Mouse (Mus musculus): ENCODE data around the gene Sult1c2. TPM values are rescaled to one million over a fixed set of nuclear protein-coding genes. Genes with fewer than 3 reads are reported as not detected.

The Sult1c2 gene
- total and polyA plus RNA-seq, 3 experiments = not detected

DNA sequence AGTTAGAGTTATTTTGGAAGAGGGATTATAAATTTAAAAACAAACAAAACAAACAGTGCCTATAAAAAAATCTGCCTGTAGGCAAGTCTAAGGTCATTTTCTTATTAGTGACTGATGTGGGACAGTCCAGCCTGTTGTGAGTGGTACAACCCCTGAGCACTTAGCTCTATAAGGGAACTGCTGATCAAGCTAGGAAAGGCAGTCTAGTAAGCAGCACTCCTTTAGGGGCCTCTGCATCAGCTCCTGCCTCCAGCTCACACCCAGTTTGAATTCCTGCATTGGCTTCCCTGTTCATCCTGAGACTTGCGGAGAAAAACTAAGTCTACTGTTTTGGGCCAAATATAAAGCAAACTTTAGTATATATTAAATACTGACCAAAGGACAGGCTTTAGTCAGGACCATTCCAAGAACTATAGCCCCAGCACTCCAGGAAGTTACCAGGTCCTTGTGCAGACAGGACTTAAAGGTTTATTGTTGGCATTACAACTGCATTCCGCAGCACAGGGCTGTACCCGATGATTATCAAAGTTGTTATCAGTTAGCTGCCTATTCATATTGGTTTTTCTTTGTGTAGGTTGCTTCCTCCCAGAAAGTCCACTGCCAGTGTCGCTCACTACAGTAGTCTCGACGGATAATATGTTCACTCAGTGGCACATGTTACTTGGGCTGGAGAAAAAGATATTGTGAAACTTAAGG, 19.3 kb upstream of the Sult1c2 start:
- Histone ChIP-seq H3K4me1 (ENCODE audit: control insufficient read depth in 1 of 2, insufficient read depth in 2 of 2, low read length in 2 of 2) (no peaks in the 10 kb centered on the region), H3K9me3 (replicated peaks; ENCODE audit: insufficient read depth, low read length) (no peaks in the 10 kb centered on the region), H3K27me3 (ENCODE audit: control insufficient read depth in 1 of 2, insufficient read depth in 2 of 2, low read length in 2 of 2) (no peaks in the 10 kb centered on the region), H3K4me3 (ENCODE audit: control insufficient read depth in 1 of 2, insufficient read depth in 1 of 2, low read depth in 2 of 2, low read length in 2 of 2) (no peak overlapping the region), H3K27ac (ENCODE audit: control insufficient read depth, low read depth, low read length) (no peak overlapping the region), H3K36me3 (ENCODE audit: control insufficient read depth in 1 of 2, insufficient read depth in 2 of 2, low read length in 2 of 2) (no peaks in the 10 kb centered on the region), H3K79me2 (ENCODE audit: control insufficient read depth, insufficient read depth, low read length, poor library complexity) (no peaks in the 10 kb centered on the region), H3K9ac (ENCODE audit: control insufficient read depth, low read depth, low read length, poor library complexity, severe bottlenecking) (no peak overlapping the region)
- no peak for TF ChIP-seq RCOR1 (IDR thresholded peaks at IDR 0.05; ENCODE audit: low read depth, low read length)
- TF ChIP-seq SMC3 (IDR thresholded peaks at IDR 0.05; ENCODE audit: low read depth, low read length) = no peak
- no peak for TF ChIP-seq POLR2AphosphoS5 (IDR thresholded peaks at IDR 0.05; ENCODE audit: borderline replicate concordance, low read depth, low read length)
- TF ChIP-seq ELF1 (IDR thresholded peaks at IDR 0.05; ENCODE audit: low read depth, low read length) = no peak
- no peak for TF ChIP-seq GABPA (IDR thresholded peaks at IDR 0.05; ENCODE audit: low read depth, low read length)
- TF ChIP-seq USF1 (IDR thresholded peaks at IDR 0.05; ENCODE audit: low read depth, low read length) = no peak
- TF ChIP-seq MYC (IDR thresholded peaks at IDR 0.05; ENCODE audit: low read depth, low read length) = no peak
- TF ChIP-seq ZKSCAN1 (IDR thresholded peaks at IDR 0.05; ENCODE audit: low read depth, low read length) = no peak
- no peak for TF ChIP-seq MEF2A (IDR thresholded peaks at IDR 0.05; ENCODE audit: extremely low read depth, insufficient replicate concordance, low read depth, low read length, poor library complexity, severe bottlenecking)
- no peak for TF ChIP-seq MYB (IDR thresholded peaks at IDR 0.05; ENCODE audit: low read depth, low read length)
- no peak for TF ChIP-seq MAFK (IDR thresholded peaks at IDR 0.05; ENCODE audit: borderline replicate concordance, low read depth, low read length)
- TF ChIP-seq TAL1 (IDR thresholded peaks at IDR 0.05; ENCODE audit: low read length) = no peak
- TF ChIP-seq CHD1 (IDR thresholded peaks at IDR 0.05; ENCODE audit: low read depth, low read length) = no peak
- no peak for TF ChIP-seq NRF1 (IDR thresholded peaks at IDR 0.05; ENCODE audit: insufficient read depth, low read depth, low read length, poor library complexity, severe bottlenecking)
- TF ChIP-seq TCF12 (IDR thresholded peaks at IDR 0.05; ENCODE audit: low read depth, low read length) = no peak
- TF ChIP-seq ZNF384 (IDR thresholded peaks at IDR 0.05; ENCODE audit: low read depth, low read length) = no peak
- no peak for TF ChIP-seq GATA1 (IDR thresholded peaks at IDR 0.05; ENCODE audit: low read depth, low read length)
- no peak for TF ChIP-seq CHD2 (IDR thresholded peaks at IDR 0.05; ENCODE audit: low read length)
- TF ChIP-seq MXI1 (IDR thresholded peaks at IDR 0.05; ENCODE audit: low read depth, low read length) = no peak
- DNase-seq (ENCODE audit: low read depth, low spot score) = no peak

GRCm38 (mm10) chr17:53860548-53860947, 14.4 kb upstream of the Sult1c2 start:
- H3K9me3 ChIP-seq (replicated peaks; ENCODE audit: insufficient read depth, low read length) = no peaks in the 10 kb centered on the region
- H3K27ac ChIP-seq (ENCODE audit: control insufficient read depth, low read depth, low read length) = no peak overlapping the region
- no peaks in the 10 kb centered on the region for H3K4me1 ChIP-seq (ENCODE audit: control insufficient read depth in 1 of 2, insufficient read depth in 2 of 2, low read length in 2 of 2)
- TF ChIP-seq E2F4 (IDR thresholded peaks at IDR 0.05; ENCODE audit: borderline replicate concordance, low read depth, low read length) (no peak), RAD21 (IDR thresholded peaks at IDR 0.05; ENCODE audit: low read depth, low read length) (no peak), BHLHE40 (IDR thresholded peaks at IDR 0.05; ENCODE audit: borderline replicate concordance, low read depth, low read length) (no peak), USF1 (IDR thresholded peaks at IDR 0.05; ENCODE audit: low read depth, low read length) (no peak), MYC (IDR thresholded peaks at IDR 0.05; ENCODE audit: low read depth, low read length) (no peak), MXI1 (IDR thresholded peaks at IDR 0.05; ENCODE audit: low read depth, low read length) (no peak), CHD2 (IDR thresholded peaks at IDR 0.05; ENCODE audit: low read length) (no peak), ZC3H11A (IDR thresholded peaks at IDR 0.05; ENCODE audit: low read depth, low read length) (no peak), NELFE (IDR thresholded peaks at IDR 0.05; ENCODE audit: low read depth, low read length) (no peak), ELF1 (IDR thresholded peaks at IDR 0.05; ENCODE audit: low read depth, low read length) (no peak), CTCF (IDR thresholded peaks at IDR 0.05 in 2 of 3, conservative IDR thresholded peaks at IDR 0.05 in 1 of 3; ENCODE audit: control insufficient read depth in 1 of 3, insufficient read depth in 1 of 3, low read depth in 2 of 3, low read length in 3 of 3, poor library complexity in 1 of 3, severe bottlenecking in 1 of 3) (no peak), TBP (IDR thresholded peaks at IDR 0.05; ENCODE audit: low read depth, low read length) (no peak), EP300 (IDR thresholded peaks at IDR 0.05; ENCODE audit: low read depth in 1 of 2, low read length in 2 of 2) (no peak), TCF12 (IDR thresholded peaks at IDR 0.05; ENCODE audit: low read depth, low read length) (no peak), POLR2A (IDR thresholded peaks at IDR 0.05; ENCODE audit: control insufficient read depth in 1 of 2, insufficient read depth in 1 of 2, low read depth in 1 of 2, low read length in 2 of 2, poor library complexity in 1 of 2) (no peak), UBTF (IDR thresholded peaks at IDR 0.05; ENCODE audit: borderline replicate concordance, insufficient read depth, low read depth, low read length) (no peak), MAZ (IDR thresholded peaks at IDR 0.05; ENCODE audit: low read depth, low read length) (no peak), ZNF384 (IDR thresholded peaks at IDR 0.05; ENCODE audit: low read depth, low read length) (no peak)
- H3K27me3 ChIP-seq (ENCODE audit: control insufficient read depth in 1 of 2, insufficient read depth in 2 of 2, low read length in 2 of 2) = no peaks in the 10 kb centered on the region
- no peaks in the 10 kb centered on the region for H3K79me2 ChIP-seq (ENCODE audit: control insufficient read depth, insufficient read depth, low read length, poor library complexity)
- no peaks in the 10 kb centered on the region for H3K36me3 ChIP-seq (ENCODE audit: control insufficient read depth in 1 of 2, insufficient read depth in 2 of 2, low read length in 2 of 2)
- no peak overlapping the region for H3K9ac ChIP-seq (ENCODE audit: control insufficient read depth, low read depth, low read length, poor library complexity, severe bottlenecking)
- no peak for DNase-seq (ENCODE audit: low read depth, low spot score)
- no peak overlapping the region for H3K4me3 ChIP-seq (ENCODE audit: control insufficient read depth in 1 of 2, insufficient read depth in 1 of 2, low read depth in 2 of 2, low read length in 2 of 2)
